Mouse (Mus musculus) telencephalon, adult 2 months (tissue): ENCODE data around the gene Rab2b.
"Not testable (repeated sequence)": the region's sequence is repeated elsewhere in the genome, so short reads cannot be mapped to it uniquely, and the experiment has no call there.

ENCODE experiments used
- DNase-seq: peaks from one replicate; pipeline ENCODE4 v3.0.0-alpha.2; 2011; ENCODE audit warnings: low read depth, low spot score

Rab2b gene

DNA sequence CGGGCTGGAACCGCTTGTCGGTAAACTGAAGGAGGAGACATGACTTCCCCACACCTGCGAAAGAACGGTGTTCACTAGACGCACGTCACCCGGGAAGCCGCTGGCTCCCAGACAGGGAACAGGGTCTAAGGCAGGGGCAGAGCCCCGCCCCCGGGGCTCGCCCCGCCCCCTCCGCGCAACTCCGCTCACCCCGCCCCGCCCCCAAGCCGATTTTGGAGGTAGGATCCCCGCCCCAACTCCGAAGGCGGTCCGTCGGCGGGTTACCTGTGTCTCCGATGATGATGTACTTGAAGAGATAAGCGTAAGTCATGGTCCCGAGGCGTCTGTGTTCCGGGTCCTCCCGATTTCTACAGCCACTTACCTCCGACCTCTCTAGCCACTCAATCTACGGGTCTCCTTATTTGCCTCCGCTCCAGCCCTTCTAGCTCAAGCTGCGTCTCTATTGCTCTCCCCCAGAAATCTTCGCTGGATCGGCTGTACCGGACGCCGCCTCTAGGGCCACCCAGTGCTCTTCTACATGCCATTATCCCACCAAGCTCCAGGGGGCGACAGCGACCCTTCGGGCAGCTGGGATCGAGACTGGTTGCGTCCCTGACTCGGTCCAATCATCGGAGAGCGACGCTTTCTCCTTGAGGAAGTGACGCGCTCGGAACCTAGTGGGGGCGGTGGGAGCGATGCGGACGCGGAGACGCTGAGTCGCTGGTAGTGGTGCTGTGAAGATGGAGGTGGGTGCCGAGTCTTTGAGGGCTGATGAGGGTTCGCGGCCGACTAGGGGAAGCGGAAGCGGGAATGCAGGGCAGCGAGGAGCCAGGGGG is at the start of gene Rab2b, which contains the start of gene Tox4:
Gene Rab2b, minus strand, starts transcription at position 614 of the 815 bp plus-strand sequence.
Gene Tox4, plus strand, starts transcription at position 215 of the 815 bp plus-strand sequence.
- DNase-seq: peak; percentile 100

DNA sequence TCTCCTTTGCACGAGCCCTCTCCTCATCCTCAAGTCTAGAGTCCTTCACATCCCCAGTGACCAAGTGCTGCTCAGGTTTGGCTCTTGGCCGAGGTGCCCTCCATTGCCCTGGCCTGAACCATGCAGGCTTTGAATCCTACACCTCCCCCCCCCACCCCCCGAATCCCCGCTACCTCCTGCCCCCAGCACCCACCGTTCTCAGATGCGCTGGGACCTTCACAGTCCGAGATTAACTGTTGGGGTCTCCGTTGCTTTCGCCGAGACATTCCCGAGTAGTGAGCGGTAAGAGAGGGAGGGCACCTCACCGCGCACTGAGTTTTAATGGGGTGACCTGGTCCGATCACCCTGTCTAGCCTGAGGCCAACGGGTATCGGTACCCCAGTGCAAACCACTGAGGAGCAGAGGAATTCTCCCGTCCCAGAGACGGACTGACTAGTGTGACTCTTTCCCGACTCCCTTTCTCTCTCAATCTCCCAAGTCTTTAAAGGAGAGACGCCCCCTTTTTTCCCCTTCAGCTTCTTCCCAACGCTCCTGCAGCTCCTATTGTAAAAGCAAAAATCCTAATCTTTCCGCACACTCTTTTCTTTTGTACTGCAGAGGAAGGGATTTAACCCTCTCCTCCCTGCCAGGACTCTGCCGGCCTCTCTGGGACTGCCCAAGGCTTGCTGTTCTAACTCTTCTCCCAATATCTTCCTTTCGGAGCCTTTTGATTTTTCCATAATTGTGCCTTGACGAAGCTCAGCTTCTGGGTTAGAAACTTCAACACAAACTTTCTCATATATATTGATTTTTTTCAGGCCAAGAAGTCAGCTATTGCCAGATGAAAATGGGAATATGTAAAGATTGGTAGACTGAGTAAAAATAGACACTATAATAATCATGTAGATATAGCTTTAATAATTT is 48.8 kb upstream of the Rab2b start, which contains the start of gene Sall2:
Gene Sall2, minus strand, starts transcription at position 853 of the 903 bp plus-strand sequence.
- DNase-seq: no peak

DNA sequence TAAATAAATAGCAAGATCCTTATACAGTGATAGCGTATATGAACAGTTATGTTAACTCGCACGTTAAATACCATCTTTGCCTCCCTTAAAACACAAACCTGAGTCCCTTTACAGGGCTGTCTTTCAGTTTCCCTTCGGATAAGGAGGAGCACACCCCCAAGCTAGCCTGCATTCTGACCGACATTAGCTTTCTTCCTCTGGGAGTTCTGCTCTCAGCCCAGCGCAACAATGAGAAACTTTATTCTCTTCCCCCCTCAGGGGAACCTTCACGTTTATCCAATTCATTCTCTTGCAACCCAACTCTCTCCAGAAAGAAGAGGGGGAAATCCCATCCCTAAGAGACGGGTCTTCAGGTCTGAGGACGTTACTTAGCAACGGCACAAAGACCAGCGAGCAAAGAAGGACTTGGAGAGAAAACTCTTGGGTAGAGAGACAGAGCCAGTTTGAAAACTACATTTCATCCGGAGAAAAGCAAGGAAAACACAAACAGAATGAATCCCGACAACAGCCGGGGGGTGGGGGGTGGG is 48.1 kb upstream of the Rab2b start:
- no peak for DNase-seq

DNA sequence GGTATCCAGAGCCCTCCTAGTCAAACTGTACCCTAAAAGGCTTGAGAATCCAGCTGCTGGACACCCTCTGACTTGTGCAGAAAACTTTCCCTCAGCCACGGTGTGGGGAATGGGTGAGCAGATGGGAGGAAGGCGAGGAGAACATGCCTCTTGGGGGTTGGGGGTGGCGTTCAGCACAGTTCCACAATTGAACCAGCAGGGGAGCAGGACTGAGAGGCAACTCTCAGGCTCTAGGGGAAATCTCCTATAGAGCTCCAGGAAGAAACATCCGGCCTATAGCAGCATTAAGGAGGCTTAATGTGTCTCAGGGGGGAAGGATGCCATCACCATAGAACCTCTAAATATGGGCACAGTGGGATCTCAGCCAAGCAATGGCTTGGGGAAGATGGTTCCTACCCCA is 46.5 kb upstream of the Rab2b start:
- no peak for DNase-seq

DNA sequence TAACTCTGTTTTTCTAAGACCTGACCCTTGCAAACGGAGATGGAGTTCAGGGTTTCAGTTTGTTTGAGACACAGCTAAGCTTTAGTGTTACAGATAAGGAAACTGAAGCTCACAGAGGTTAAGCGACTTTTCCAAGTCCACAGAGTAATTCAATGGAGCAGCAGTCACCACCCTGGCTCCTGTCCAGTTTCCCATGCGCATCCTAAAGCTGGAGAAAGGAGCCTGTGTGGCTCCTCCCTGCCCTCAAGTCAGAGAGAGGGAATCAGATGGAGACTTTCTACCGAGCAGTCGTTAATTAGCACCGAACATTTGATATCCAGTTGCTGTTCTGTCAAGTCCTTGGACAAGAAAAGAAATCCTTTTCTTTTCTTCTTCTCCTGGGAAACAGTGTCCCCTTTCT is 40.0 kb upstream of the Rab2b start:
- DNase-seq: no peak

DNA sequence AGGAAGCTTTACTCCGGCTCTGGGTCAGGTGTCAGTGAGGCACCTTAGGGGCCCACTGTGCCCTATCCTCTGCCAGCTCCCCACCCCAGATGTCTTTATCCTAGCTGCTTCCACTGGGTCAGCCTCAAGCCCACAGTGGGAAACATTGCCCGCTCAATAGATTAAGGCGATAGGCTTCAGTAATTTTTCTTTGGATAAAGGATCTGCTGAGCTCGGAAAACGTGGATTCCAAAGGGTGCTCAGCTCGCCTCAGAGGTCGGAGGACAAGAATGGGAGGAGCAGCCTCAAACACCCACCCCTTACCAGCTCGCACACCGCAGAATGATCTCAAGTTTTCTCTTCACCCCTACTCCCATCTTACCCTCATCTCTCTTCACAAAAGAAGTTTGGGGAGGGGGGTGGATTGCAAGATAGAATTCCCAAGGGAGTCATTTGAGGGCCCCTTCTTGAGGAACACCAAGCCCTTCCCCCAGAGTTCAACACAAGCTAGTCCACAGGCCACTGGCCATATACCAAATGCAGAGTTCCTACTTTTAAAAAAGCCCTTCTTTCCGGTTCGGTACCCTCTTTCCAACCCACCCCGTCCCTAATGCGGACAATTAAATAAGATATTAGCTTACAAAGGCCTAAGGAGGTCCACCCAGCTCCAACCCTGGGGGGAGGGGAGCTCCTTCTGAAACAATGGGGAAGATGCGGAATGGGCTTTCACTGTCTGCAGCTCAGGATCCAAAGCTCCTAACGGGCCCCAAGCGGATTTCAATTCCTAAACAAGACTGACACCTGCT is 37.3 kb upstream of the Rab2b start:
- no peak for DNase-seq

DNA sequence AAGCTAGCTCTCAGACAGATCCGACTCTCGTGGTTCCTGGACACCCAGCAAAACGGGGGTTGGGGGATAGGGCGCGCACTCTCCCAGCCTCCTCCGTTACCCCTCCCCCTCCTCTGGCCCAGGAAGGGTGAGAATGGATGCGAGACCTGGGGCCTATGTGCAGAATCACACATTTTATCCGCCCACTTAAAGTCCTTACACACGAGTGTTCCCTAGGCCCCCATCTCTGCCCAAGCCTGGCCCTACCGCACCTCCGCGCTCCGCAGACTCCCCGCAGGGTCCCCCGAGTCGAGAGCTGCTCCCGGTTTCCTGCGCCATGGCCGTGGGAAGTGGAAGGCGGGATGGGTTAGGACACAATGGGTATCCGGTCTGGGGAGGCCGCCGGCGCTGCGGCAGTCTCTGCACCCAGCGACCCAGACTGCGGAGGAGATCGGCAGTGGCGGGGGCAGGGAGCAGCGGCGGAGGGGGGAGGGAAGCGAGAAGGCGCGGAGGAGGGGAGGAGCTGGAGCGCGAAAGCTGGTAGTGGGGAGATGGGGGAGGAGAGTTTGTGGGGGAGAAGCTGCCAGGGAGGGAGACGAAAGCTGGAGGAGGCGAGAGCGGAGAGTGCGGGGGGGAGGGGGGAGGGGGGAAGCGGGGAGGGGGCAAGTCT is 36.6 kb upstream of the Rab2b start:
- DNase-seq: peak; percentile 54

DNA sequence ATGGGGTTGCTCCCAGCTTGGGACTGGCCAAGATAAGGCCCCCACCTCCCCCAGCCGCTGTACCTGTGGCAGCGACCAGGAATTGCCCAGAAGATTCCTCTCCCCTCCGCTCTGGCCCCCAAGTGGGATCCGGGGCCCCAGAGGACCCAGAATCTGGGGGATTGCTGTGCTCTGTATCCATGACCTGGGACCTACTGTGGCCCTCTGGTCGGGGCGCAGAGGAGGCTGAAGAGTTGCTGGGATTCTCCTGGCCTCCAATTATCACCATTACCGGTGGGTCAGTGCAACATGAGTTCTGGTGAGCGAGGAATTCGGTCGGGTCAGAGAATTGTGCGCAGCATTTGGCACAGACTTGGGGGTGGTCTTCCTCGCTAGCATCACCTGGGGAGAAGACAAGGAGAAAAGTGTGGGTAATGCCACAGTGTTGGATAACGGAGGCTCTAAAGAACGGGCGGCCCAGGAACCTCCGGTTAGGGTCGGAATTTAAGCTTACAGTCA is 36.0 kb upstream of the Rab2b start:
- no peak for DNase-seq

DNA sequence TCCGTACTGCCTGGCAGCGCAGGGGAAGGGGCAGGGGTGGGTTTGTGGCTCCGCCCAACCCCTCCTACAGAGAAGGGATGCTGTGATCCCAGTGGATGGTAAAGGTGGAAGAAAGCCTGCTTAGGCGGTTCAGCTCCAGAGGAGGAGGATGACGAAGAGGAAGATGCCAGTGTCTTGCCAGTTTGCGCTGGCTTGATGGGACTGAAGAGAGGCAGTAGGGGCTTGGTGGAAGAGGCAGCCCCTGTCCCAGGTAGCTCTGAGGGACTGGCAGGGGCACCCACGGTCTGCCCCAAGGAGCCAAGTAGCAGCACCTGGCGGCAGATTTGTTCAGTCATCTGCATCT is 35.4 kb upstream of the Rab2b start:
- DNase-seq: no peak

DNA sequence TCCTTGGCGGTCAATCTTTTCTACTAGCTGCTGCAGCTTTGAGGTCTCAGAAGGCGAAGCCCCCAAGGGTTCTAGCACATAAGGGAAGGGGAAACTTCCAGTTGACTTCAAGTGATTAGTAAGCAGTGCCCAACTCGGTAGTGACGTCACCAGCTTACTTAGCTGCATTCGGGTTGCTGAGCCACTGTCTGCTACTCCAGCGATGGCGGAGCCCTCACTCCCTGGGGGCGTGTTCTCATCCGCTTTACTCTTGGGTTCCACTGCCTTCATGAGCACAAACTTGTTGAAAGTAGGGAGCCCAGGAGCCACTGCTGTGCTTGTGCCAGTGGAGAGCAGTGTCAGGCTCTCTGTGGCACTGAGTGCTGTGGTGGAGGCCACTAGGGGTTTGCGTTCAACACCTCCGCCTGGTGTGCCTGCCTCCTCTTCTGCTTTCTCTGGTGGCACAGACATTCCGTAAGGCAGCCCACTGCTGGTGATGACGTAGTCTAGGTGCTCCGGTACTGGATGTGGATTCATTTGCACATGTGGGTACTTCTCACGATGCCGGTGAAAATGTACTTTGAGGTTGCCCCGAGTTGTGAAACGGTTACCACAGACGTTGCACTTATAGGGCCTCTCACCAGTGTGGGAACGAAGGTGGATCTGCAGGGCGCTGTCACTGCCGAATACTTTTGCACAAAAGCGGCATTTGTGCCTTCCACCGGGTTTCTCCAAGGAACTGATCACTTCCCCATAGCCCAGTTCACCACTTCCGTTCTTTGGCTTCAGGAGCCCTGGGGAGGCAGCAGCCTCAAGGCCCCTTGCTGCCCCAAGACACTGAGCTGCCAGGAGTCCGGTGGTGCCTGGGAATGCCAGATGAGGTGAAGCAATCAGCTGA is 34.8 kb upstream of the Rab2b start:
- no peak for DNase-seq

DNA sequence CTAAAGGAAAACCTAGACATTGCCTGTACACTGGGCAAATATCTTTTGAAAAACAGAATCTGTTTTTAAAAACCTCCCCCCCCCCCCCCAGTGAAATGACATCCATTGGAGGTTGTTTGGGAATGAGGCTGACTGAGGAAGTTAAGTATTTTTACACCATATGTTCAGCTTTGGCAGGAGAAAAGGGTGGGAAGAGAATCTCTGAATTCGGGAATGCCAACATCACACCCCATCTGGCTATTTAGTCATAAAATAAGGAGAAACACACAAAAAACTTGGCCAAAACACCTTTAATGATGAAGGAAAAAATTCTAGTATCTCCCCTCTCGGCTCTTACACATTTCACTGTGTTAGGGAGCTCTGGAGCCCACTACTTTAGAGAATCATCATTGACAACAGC is 31.6 kb upstream of the Rab2b start:
- peak; percentile 86 for DNase-seq

DNA sequence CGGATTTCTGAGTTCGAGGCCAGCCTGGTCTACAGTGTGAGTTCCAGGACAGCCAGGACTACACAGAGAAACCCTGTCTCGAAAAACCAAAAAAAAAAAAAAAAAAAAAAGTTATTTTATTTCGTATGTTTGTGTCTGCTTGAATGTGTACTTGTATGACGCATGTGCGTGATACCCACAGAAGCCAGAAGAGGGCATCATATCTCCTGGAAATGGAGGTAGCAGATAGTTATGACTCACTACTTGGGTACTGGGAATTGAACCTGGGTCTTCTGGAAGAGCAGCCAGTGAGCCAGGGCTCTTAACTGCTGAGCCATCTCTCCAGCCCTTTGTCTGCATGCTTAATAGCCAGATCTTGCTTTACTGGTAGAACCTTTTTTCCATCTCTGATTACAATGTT is 31.0 kb upstream of the Rab2b start:
- not testable (repeated sequence) for DNase-seq

DNA sequence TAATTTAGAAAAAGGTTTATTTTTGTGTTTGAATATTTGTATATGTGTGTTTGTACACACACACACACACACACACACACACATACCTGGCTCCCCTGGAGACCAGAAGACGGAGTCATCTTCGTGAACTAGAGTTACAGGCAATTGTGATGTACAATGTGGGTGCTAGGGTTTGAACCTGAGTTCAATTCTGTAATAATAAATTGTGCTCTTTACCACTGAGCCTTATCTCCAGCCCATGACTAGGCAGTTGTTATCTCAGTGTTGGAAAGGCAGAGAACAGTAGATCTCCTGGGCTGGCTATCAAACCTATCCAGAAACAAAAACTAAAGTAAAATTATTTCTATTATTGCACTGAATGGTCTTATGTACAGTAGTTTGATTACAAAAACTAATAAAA is 26.8 kb upstream of the Rab2b start:
- DNase-seq: no peak

DNA sequence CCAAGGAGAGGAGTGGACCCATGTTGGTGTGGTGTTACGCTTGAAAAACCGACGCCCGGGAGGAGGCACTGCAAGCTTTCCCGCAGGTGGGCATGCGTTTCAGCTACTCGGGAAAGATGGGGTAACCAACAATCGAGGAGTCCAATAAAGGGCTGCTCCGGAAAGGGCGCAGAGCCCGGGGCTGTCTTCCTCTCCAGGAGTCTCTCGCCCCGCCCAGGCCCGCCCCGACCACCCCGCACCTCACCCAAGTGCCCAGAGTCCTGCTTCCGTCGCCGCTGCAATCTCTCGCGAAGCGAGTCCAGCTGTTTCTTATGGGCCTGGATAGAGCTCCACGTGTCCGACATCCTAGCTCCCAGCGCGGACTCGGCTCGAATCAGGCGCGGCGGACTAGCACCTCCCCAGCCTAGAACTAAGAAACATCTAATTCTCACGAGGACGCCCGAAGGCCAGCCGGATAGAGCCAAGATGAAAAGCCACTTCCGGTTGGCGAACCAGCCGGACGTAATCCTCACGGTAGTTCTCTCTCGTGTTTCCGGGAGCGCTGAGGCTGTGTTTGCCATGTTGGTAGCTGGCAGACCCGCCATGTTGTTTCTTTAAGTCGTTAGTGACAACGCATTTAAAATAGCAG is 25.4 kb upstream of the Rab2b start, which contains the start of gene Mettl3:
Gene Mettl3, minus strand, starts transcription at position 485 of the 628 bp plus-strand sequence.
- DNase-seq: peak; percentile 97

DNA sequence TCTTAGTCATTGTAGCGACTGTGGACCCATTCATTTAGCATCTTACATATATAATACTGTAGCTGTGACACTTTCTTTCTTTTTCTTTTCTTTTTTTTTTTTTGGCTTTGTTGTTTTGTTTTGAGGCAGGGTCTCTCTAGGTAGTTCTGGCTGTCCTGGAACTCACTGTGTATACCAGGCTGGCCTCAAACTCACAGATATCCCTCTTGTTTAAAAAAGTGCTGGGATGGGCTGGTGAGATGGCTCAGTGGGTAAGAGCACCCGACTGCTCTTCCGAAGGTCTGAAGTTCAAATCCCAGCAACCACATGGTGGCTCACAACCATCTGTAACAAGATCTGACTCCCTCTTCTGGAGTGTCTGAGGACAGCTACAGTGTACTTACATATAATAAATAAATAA is 24.2 kb upstream of the Rab2b start:
- DNase-seq: not testable (repeated sequence)

DNA sequence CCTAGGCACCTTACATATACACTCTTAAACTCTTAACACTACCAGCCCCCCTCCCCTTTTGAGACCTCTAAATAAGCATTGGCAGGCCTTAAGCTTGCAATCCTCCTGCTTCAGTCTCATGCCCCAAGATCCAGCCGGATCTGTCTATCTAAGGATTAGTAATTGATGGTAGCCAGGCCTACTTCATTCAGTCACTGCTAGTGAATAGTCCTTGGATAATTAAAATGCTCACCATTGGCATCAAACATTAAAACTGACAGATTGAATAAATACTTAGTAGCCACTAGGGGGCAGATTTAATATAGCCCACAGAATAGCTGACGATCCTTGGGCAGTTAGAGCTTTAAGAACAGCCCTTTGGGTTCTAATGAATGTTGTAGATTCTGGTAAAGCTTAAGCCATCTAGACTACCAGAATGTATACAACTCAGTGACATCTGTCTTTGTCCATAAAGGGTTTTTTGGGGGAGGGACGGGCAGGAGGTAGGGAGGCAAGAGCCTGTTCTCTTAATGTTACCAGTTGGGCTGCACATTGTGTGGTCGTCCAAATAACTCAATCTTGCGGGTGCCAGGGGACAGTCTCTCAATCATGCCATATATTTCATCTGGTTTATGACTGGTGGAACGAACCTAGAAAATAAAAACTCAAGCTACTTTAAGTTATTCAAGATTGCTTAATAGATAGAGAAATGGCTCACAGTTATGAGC is 16.4 kb upstream of the Rab2b start:
- no peak for DNase-seq

DNA sequence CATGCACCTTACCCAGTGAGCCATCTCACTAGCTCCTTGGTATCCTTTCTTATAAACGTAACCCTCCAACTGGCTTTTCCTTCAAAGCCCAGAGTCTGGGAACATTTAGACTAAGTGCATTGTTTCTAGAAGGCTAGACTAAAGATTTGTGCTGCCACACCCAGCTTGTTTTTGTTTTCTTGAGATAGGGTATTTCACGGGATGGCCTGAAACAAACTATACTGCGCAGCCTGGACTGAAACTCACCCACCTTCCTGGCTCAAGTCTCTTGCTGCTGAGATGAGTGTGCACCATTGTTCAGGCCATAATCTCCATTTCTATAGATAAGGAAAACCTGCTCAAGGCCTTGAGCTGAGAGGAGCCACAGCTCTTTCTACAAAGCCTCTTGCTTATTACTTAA is 4.8 kb upstream of the Rab2b start:
- no peak for DNase-seq

DNA sequence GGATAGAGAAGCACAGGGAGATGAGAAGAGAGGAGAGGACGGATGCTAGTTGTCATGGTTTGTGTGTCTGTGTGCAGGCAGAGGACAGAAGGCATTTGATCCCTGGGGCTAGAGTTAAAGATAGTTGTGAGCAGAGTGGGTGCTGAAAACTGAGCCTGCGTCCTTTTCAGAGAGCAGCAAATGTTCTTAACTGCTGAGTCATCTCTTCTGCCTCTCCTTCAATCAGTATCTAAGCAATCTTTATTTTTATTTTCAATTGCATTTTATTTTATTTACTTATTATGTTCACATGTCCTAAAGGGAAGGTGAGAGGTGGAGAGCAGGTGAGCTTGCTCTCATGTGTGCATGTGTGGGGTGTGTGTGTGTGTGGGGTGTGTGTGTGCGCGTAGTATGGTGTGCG is 4.3 kb upstream of the Rab2b start:
- DNase-seq: no peak

DNA sequence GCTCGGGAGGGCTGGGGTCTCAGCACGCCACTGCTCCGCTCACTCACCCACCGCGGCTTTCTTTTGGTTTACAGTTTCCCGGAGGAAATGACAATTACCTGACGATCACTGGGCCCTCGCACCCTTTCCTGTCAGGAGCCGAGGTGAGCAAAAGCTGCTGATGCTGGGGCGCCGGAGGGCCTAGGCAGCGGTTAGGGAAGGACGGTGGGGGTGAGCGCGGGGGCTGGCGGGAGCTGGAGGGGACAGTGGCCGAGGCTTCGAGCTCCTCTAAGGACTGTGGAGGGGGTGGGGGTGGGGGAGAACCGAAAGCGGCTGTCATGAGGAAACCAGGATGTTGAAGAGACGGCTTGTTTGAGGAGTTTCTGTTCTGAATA is 389 bp upstream of the Rab2b start:
- no peak for DNase-seq
